Mouse (Mus musculus) heart, embryonic 16.5 days (tissue): ENCODE results near the gene Urb2. TPM values are rescaled to one million over a fixed set of nuclear protein-coding genes. Genes with fewer than 3 reads are reported as not detected.

Experiments used
- microRNA counts: library from miRNA; unstranded; fragments of <30 nt; microRNA quantifications from one replicate; lab custom pipeline; 2016
- microRNA-seq: library from miRNA; unstranded; fragments of <30 nt; microRNA quantifications from one replicate; pipeline ENCODE4, GENCODE M21; 2017
- polyA plus RNA-seq: library from polyadenylated mRNA; unstranded; fragments of >200 nt; fragmentation: Nextera tagmentation; extraction: Ambion mirVana; gene quantifications from 2 replicates; pipeline ENCODE4 v1.2.1, GENCODE M21; 2015

Urb2 gene
- polyA plus RNA-seq, 1 experiment from 2014 or later: 3.3 TPM

MicroRNA genes within 50 kb of the gene (microRNA counts, 519-probe panel; counts per million panel counts)
- microRNA mmu-miR-1967 (lab: Ali Mortazavi, UCI): 2,473 counts per million, percentile 57 among the panel's probes with 10 or more counts

Small RNA genes within 50 kb of the gene (microRNA-seq; reads per million reads assigned to microRNA genes)
- not detected for gene Mir1967

Other genes with a start within 250 kb of the Urb2 start
- gene Rab4a, start 215.5 kb upstream of the Urb2 start, polyA plus RNA-seq: 28.6 and 32.2 TPM in 2 replicates
- gene Ccsap, start 161.3 kb upstream of the Urb2 start, polyA plus RNA-seq: 2.3 and 2.7 TPM in 2 replicates
- 195 and 247 TPM in 2 replicates for gene Acta1, start 126.8 kb upstream of the Urb2 start, polyA plus RNA-seq
- gene Nup133, start 72.2 kb upstream of the Urb2 start, polyA plus RNA-seq: 20.3 and 21.6 TPM in 2 replicates
- 17.1 and 19.0 TPM in 2 replicates for gene Abcb10, start 38.4 kb upstream of the Urb2 start, polyA plus RNA-seq
- 25.4 and 27.9 TPM in 2 replicates for gene Taf5l, start 111 bp upstream of the Urb2 start, polyA plus RNA-seq
- 32.9 and 35.6 TPM in 2 replicates for gene Galnt2, start 209.9 kb downstream of the Urb2 start, polyA plus RNA-seq